Mouse (Mus musculus) left cerebral cortex, postnatal 14 days (tissue): ENCODE results near the gene Usp40. TPM values are rescaled to one million over a fixed set of nuclear protein-coding genes. Genes with fewer than 3 reads are reported as not detected.

Experiments
- DNase-seq, 2 experiments: peaks; one replicate each; pipeline ENCODE4 v3.0.0; 2021 to 2022; ENCODE audit warnings: low spot score in 2 of 2, mixed read lengths in 1 of 2
- intact Hi-C: fragments of 180-260 bp; cut with DNase I; formaldehyde crosslinking; loops from one replicate; pipeline ENCODE4 v1.15.1; 2025
- microRNA-seq, 2 experiments: library from miRNA; unstranded; fragments of <30 nt; microRNA quantifications; one replicate each; pipeline ENCODE4 v1.2.0; 2022
- total RNA-seq, 2 experiments: library from RNA; stranded (reverse); gene quantifications; 2 replicates each; pipeline ENCODE4 v1.2.3; 2021

The Usp40 gene
- total RNA-seq, 2 experiments from 2014 or later, result 18.5 to 23.5 TPM

- DNase-seq, result no peak
- intact Hi-C loops, result no loop called here
These were observed 100.3 kb downstream of the Usp40 start for GRCm38 (mm10) chr1:87908006-87908405.

- DNase-seq, result no peak
- intact Hi-C loops, result no loop called here
These were observed 101.9 kb downstream of the Usp40 start for GRCm38 (mm10) chr1:87906361-87906956.

DNA sequence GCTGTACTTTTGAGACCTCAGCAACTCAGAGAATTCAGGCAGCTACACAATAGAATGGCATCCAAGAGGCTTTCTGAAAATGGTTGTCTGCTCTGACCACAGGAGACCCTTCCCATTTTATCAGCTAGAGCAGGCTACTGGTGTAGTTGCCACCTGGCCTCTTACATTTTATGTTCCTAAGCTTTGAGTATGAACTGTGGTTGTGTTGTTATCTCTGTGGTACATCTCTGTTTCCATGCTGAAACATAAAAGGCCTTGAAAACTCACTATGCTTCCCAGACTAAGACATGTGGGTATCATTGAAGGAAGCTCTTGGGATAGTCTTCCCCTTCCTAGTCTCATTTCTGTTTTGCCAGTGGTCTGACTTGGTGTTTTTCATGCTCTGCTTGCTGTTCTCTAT, 106.2 kb downstream of the Usp40 start:
- DNase-seq, result no peak
- intact Hi-C loops, result no loop called here

DNA sequence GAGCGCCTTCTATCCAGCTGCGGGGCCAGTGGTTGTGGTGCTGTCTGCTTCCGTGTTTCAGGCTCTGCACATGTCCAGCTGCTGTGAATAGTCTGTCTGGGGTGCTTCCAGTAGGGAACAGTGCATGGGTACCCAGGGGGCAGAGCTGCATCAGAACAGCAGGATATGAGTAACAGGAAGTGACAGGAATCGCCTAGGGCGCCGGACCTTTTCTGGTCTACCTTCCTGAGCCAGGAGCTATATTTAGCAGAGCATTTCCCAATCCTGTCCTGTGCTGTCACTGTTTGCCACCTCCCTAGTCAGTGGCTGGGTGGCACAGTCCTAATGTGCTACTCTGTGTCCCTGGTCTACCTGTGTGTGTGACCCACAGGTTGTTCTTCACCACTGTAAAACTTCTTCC, 107.4 kb downstream of the Usp40 start:
- no peak for DNase-seq
- intact Hi-C loops, result no loop called here

- intact Hi-C loops, result no loop called here
These were observed 108.7 kb downstream of the Usp40 start for GRCm38 (mm10) chr1:87899701-87900100.

DNA sequence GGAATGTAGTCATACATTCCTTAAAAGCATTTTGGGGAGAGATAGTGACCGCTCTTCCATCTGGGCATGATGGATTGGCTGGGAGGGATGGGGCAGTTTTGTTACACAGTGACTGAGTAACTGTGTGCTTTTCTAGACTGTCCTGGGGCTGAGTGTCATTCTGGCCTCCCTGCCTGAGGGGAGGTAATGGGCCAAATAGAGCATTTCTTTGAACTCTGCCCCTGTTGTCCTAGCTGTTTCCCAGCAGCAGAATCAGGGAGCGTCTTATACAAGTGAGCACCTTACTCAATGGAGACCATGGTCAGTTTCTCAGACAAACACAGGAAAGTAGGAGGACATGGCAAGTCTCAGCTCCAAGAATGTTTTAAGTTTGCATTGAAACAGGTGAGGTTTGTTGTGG, 111.4 kb downstream of the Usp40 start:
- intact Hi-C loops, result no loop called here
- no peak for DNase-seq

More at GRCm38 (mm10) chr1:87899701-87900100, 108.7 kb downstream of the Usp40 start:
- DNase-seq, result no peak

Small RNA genes lying within 50 kb of the gene (microRNA-seq; reads per million reads assigned to microRNA genes)
- 0 reads per million in 2 experiments for gene Gm25198

Other genes starting within 250 kb of the Usp40 start
- gene Sag, start 204.9 kb downstream of the Usp40 start, total RNA-seq, result 1 to 10 TPM; 2.5 TPM
- gene Dgkd, start 155.3 kb downstream of the Usp40 start, total RNA-seq, result 100 to 1,000 TPM; 128 to 140 TPM
- not detected for gene Ugt1a10, start 46.8 kb upstream of the Usp40 start, total RNA-seq
- gene Ugt1a9, start 62.2 kb upstream of the Usp40 start, total RNA-seq, result not detected
- gene Ugt1a8, start 79.3 kb upstream of the Usp40 start, total RNA-seq, result not detected
- under 1 TPM; 0.44 to 0.49 TPM for gene Ugt1a7c, start 86.5 kb upstream of the Usp40 start, total RNA-seq
- under 1 TPM; 0.20 to 0.23 TPM for gene Ugt1a6b, start 94.7 kb upstream of the Usp40 start, total RNA-seq
- gene Ugt1a6a, start 126.3 kb upstream of the Usp40 start, total RNA-seq, result under 1 TPM in 1 of 2 experiments, not detected in 1; 0.40 TPM
- under 1 TPM in 1 of 2 experiments, not detected in 1; 0.15 TPM for gene Ugt1a5, start 157.5 kb upstream of the Usp40 start, total RNA-seq
- gene Ugt1a2, start 192.1 kb upstream of the Usp40 start, total RNA-seq, result not detected
- gene Dnajb3, start 197.2 kb upstream of the Usp40 start, total RNA-seq, result 1 to 10 TPM; 2.7 to 3.7 TPM
- gene Ugt1a1, start 203.4 kb upstream of the Usp40 start, total RNA-seq, result under 1 TPM in 1 of 2 experiments, not detected in 1; 0.15 TPM
- under 1 TPM; 0.04 to 0.06 TPM for gene Mroh2a, start 218.4 kb upstream of the Usp40 start, total RNA-seq